Mouse (Mus musculus) ES-Bruce4 (cell line): Measurements from ENCODE around the gene Adgre5. TPM values are rescaled to one million over a fixed set of nuclear protein-coding genes. Genes with fewer than 3 reads are reported as not detected.

Experiments
- H3K27ac ChIP-seq: 2 replicates; pipeline ENCODE4 v1.5.1; 2012; ENCODE audit warnings: low read length, inconsistent platforms; ENCODE audit not compliant: insufficient read depth
- H3K27me3 ChIP-seq: 2 replicates; pipeline ENCODE4 v1.6.1; 2012; ENCODE audit warnings: mild to moderate bottlenecking, low read length, inconsistent platforms; ENCODE audit not compliant: control insufficient read depth, poor library complexity, insufficient read depth, severe bottlenecking
- H3K36me3 ChIP-seq: 2 replicates; pipeline ENCODE4 v1.6.1; 2012; ENCODE audit warnings: inconsistent platforms, mild to moderate bottlenecking, low read length, moderate library complexity; ENCODE audit not compliant: control insufficient read depth, poor library complexity, insufficient read depth, severe bottlenecking
- H3K4me1 ChIP-seq: one replicate; pipeline ENCODE4 v1.8.1; 2011; ENCODE audit warnings: low read length; ENCODE audit not compliant: control insufficient read depth, insufficient read depth
- H3K4me3 ChIP-seq: 2 replicates; pipeline ENCODE4 v1.5.1; 2011; ENCODE audit warnings: low read depth, mild to moderate bottlenecking, low read length
- H3K9ac ChIP-seq: 2 replicates; pipeline ENCODE4 v1.6.1; 2012; ENCODE audit warnings: low read depth, mild to moderate bottlenecking, inconsistent platforms; ENCODE audit not compliant: poor library complexity, severe bottlenecking
- H3K9me3 ChIP-seq: replicated peaks from 2 replicates; pipeline ENCODE4 v1.6.1; 2012; ENCODE audit warnings: mild to moderate bottlenecking, low read length, inconsistent platforms; ENCODE audit not compliant: control insufficient read depth, poor library complexity, insufficient read depth, severe bottlenecking
- CTCF ChIP-seq: IDR thresholded peaks from one replicate; pipeline ENCODE4 v1.8.1; 2011; ENCODE audit warnings: low read depth, low read length
- EP300 ChIP-seq: IDR thresholded peaks from 2 replicates; pipeline ENCODE4 v1.6.1; 2011; ENCODE audit warnings: low read depth, low read length; ENCODE audit not compliant: insufficient read depth
- POLR2A ChIP-seq: IDR thresholded peaks from one replicate; pipeline ENCODE4 v1.8.1; 2011; ENCODE audit warnings: low read length; ENCODE audit not compliant: insufficient read depth
- polyA plus RNA-seq: library from polyadenylated mRNA; stranded (reverse); fragments of >200 nt; gene quantifications from 2 replicates; pipeline ENCODE4 v1.2.4, GENCODE M21; 2011; ENCODE audit warnings: low read depth; ENCODE audit not compliant: missing spikeins, insufficient read depth, insufficient read length

The Adgre5 gene
- polyA plus RNA-seq, 1 experiment, result 17.5 TPM

DNA sequence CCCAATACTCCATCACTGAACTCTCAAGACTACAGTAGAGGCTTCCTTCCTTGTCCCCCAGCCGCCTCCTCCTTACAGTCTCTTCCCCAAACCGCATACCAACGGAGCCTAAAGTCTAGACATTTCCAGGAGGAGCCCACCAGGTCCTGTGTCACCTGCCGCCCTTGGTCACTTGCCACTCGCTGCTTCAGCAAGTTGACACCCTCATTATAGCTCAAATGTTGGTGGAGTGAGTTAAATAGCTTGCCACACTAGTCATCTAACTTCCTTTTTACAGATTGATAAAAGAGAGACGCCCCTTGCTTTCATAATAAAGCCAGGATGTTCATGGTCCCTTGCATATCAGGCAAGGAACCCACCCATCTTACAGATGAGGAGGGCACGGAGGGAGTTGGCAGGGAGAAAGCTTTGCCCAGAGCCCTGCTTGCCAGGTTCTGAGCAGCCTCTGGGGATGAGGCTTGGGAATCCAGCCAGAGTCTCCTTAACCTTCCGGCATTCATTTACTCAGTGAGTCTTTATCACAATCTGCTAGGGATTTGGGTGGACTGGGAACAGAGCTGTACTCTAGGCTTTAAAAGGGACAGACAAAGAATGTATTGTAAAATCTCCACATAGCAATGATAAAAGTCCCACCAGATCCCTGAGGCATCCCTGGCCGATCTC lies 40.6 kb downstream of the Adgre5 start:
- H3K4me3 ChIP-seq, result no peak overlapping the region
- H3K36me3 ChIP-seq, result no peaks in the 10 kb centered on the region
- H3K9ac ChIP-seq, result no peak overlapping the region
- no peaks in the 10 kb centered on the region for H3K27me3 ChIP-seq
- H3K4me1 ChIP-seq, result peaks cover 2% of the 10 kb centered on the region
- H3K27ac ChIP-seq, result no peak overlapping the region
- no peaks in the 10 kb centered on the region for H3K9me3 ChIP-seq
- no peak for TF ChIP-seq POLR2A
- TF ChIP-seq CTCF, result no peak
- TF ChIP-seq EP300, result no peak

DNA sequence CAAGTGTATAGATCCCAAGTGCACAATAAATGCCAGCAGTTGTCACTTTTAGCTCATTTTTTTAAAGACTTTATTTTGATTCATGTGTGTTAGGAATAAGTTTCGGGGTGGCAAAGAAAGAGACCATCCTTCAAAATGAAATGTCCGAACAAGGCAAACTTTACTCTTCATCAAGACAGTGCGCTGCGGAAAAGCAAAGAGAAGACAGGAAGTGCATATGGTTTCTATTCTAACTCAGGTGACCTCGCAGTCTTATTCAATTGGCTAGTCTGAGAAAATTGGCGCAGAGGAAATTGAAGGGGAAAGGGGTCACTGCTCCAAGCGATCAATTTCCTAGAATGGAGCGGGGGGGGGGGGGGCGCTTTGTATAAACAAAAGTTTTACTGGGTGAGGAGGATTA lies 41.6 kb downstream of the Adgre5 start:
- H3K9me3 ChIP-seq, result no peaks in the 10 kb centered on the region
- TF ChIP-seq CTCF (no peak), EP300 (no peak), POLR2A (no peak)
- H3K27me3 ChIP-seq, result no peaks in the 10 kb centered on the region
- peaks cover 2% of the 10 kb centered on the region for H3K4me1 ChIP-seq
- H3K27ac ChIP-seq, result no peak overlapping the region
- peak overlapping the region; percentile 96 for H3K9ac ChIP-seq
- no peaks in the 10 kb centered on the region for H3K36me3 ChIP-seq
- peak overlapping the region; percentile 67; the same call in 1 of the 2 replicates for H3K4me3 ChIP-seq

DNA sequence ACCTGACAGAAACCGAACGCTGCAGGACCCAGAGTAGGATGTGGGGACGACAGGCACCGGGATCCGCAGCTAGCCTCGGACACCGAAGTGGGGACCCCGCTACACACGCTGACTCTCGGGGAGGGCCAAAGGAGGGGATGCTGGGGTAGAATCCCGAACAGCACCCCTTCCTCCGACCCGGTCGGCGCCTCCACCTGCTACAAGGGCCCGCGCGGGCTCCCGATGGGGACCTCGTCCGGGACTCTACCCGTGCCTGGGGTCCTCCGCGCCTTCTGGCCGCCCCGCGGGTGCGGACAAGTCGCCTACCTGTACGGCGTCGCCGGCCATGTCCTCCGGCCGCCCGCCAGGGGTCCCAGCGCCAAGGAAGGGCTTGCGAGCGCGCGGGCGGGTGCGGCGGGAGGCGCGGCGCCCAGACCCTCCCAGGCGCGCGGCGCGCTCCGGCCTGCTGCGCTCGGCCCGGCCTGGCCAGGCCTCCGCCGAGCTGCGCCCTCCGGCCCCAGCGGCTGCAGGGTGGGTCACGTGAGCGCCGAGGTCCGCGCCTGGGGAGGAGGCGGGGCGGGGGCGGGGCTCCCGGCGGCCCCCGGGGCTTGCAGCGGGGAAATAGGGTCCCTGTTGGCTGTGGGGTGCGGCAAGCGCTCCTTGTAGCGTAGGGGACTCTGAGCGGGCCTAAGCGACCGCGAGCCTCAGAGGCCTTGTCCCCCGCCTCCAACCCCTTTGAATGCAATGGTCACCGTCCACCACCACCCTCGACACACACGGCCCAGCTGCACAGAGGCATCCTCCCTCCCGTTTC lies 42.3 kb downstream of the Adgre5 start, which contains the start of gene Pkn1:
TSS of gene Pkn1 (minus strand) at position 519 of the 793 bp plus-strand sequence.
- no peak within 1 kb of the TSS for H3K27ac ChIP-seq
- no peaks in the 10 kb centered on the region for H3K36me3 ChIP-seq
- peaks cover 2% of the 10 kb centered on the region for H3K4me1 ChIP-seq
- H3K9ac ChIP-seq, result peak within 1 kb of the TSS; percentile 96
- no peaks in the 10 kb centered on the region for H3K27me3 ChIP-seq
- H3K9me3 ChIP-seq, result no peaks in the 10 kb centered on the region
- no peak for TF ChIP-seq EP300
- peak; percentile 56 for TF ChIP-seq POLR2A
- TF ChIP-seq CTCF, result no peak
- H3K4me3 ChIP-seq, result peak within 1 kb of the TSS; percentile 71

DNA sequence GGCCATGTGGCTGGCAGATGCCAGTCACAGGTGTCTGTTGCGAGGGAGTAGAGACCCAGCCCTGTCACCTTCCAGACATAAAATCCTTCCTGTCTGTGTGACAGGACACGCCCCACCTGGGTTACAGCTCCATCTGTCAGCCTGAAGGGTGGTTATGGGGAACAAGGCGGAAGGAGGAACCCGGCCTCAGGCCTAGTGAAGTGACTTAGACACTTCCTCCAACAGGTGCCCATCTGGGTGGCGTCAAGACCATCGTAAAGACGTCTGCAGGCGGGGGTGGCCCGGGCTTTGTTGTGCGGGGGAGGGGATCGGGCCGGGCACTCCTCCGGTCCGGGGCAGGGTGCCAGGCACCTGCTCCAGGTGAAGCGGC lies 42.9 kb downstream of the Adgre5 start:
- Histone ChIP-seq H3K4me3 (peak overlapping the region; percentile 71), H3K27ac (no peak overlapping the region), H3K9ac (peak overlapping the region; percentile 96), H3K27me3 (no peaks in the 10 kb centered on the region), H3K36me3 (no peaks in the 10 kb centered on the region), H3K4me1 (peaks cover 2% of the 10 kb centered on the region), H3K9me3 (no peaks in the 10 kb centered on the region)
- TF ChIP-seq CTCF (no peak), EP300 (no peak), POLR2A (no peak)

DNA sequence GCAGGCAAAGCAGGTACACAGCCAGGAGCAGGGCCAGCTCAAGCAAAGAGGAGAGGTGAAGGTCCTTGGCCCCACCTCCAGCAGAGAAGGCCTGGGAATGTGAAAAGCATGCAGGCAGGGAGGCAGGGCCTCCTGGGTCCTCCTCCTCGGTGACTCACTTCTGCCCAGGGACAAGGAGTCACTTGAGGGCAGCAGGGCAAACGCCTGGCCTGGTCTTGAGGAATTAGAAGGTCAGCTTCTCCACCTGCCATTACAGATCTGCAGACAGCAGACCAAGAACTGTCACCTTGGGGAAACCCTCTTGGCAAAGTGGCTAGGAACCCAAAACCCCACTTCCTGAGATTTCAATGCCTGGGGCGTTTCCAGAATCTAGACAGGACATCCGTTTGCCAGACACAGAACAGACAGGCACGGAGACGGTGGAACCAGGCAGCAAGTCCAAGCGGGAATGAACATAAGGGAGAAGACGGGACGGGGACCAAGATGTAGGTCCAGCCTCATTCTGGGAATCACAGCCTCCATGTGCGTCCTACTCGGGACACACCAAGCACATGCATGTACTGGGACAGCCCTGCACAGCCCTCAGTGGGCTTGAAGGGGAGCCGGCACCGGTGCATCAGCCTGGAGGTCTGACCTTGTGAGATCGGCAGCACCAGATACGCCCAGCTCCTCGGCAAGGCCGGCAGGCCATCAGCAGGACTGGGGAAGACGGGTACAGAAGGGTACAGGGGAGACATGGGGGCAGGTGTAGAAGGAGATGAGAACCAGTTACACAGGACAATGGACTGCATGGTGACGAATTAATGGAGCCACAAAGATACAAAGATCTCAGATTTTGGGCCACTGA lies 43.5 kb downstream of the Adgre5 start:
- Histone ChIP-seq H3K9me3 (no peaks in the 10 kb centered on the region), H3K4me3 (peak overlapping the region; percentile 71), H3K36me3 (no peaks in the 10 kb centered on the region), H3K27ac (no peak overlapping the region), H3K27me3 (no peaks in the 10 kb centered on the region), H3K9ac (peak overlapping the region; percentile 96; the same call in 1 of the 2 replicates), H3K4me1 (peaks cover 2% of the 10 kb centered on the region)
- TF ChIP-seq POLR2A, result no peak
- no peak for TF ChIP-seq EP300
- no peak for TF ChIP-seq CTCF
